Mouse (Mus musculus) cerebellum, postnatal 4 days (tissue): Measurements from ENCODE around the gene Pi4ka.

Experiments used
- DNase-seq, 2 experiments: peaks; one replicate each; pipeline ENCODE4 v3.0.0; 2022; ENCODE audit warnings: low spot score in 2 of 2, mixed read lengths in 1 of 2

Gene Pi4ka

DNA sequence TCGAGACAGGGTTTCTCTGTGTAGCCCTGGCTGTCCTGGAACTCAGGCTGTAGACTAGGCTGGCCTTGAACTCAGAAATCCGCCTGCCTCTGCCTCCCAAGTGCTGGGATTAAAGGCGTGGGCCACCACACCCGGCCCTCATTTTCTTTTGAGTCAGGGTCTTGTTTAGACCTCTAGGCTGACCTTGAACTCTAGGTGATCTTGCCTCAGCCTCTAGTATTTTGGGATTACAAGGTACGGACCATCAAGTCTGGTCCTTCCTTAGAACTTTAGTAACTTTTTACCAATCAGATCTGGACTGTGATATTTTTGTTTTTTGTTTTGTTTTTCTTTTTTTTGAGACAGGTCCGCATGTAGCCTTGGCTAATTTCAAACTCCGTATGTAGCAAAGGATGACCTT is 130.4 kb downstream of the Pi4ka start, which contains the start of gene Tmem191c:
TSS of gene Tmem191c (plus strand) at position 357 of the 400 bp plus-strand sequence.
- DNase-seq: no peak

GRCm38 (mm10) chr16:17271856-17272255 is 134.3 kb downstream of the Pi4ka start:
- no peak for DNase-seq

- peak in 1 of 2 experiments; percentile 42 for DNase-seq
Observed at GRCm38 (mm10) chr16:17271124-17271523, 135.0 kb downstream of the Pi4ka start.

DNA sequence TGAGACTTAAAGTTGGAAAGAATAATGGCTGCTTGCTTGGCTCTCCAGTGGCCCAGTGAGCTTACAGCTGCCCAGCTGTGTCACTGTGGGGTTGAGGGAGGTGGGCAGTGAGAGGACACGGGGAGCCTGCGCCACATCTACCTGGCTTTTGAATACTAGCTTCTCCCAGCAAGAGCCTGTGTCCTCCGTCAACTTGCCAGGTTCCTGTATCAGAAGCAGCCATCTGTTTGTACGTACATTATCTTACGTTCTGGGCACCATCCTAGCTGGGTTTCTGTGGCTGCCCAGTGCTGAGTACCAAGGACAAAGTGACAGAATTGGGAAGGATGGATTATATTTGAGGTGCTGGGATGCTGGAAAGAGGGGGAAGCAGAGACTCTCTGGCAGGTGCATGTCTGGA is 136.2 kb downstream of the Pi4ka start:
- DNase-seq: no peak

DNA sequence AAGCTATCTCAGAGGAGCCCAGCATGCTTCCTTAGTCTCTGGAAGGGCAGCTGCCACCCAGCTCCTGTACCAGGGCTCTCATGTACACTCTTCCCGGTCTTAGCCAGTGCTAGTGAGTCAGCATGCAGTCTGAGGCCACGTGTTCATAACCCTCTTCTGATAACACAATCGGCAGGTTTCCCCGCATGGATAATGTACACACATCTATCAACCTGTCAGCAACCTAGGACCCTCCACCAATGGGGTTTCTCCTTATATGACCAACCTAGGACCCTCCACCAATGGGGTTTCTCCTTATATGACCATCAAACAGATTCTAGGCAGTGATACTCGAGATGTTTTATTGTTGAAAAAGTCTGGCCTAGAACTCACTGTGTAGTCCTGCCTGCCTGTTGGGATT is 138.2 kb downstream of the Pi4ka start:
- DNase-seq: no peak

GRCm38 (mm10) chr16:17266113-17266512 is 140.0 kb downstream of the Pi4ka start:
- no peak for DNase-seq

DNA sequence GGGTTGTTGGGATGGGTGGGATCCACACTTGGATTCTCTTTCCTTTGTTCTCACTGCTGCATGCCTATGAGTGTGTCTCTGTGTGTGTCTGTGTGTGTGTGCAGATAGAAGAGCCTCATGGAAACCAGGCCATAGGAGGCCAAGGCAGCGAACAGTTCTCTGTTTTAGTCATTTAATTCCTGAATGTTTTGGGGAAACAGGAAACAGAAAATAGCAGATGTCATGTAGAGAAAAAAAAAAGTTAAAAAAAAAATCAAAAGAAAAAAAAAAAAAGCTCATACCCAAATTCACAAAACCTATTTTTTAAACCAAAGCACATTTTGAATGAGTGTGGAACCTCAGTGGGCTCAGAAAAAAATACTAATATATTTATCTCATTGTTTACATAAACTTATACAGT is 144.8 kb downstream of the Pi4ka start:
- DNase-seq: no peak

DNA sequence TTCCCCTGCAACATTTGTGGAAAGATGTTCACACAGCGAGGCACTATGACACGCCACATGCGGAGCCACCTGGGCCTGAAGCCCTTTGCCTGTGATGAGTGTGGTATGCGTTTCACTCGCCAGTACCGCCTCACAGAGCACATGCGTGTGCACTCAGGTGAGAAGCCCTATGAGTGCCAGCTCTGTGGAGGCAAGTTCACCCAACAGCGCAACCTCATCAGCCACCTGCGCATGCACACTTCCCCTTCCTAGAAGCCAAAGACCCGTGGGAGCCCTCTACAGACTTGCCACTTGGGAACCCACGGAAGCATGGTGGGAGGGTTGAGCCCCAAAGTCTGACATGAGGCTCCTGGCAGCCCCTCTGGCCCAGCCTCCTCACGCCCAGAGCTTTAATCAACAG is 147.2 kb downstream of the Pi4ka start:
- DNase-seq: no peak

DNA sequence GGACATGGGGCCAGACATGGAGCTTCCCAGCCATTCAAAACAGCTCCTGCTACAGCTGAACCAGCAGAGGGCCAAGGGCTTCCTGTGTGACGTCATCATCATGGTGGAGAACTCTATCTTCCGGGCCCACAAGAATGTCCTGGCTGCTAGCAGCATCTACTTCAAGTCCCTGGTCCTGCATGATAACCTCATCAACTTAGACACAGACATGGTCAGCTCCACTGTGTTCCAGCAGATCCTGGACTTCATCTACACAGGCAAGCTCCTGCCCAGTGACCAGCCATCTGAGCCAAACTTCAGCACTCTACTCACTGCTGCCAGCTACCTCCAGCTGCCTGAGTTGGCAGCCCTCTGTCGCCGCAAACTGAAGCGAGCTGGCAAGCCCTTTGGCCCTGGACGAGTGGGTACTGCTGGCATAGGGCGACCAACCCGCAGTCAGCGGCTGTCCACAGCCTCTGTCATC is 148.7 kb downstream of the Pi4ka start:
- peak in 1 of 2 experiments; percentile 72 for DNase-seq

DNA sequence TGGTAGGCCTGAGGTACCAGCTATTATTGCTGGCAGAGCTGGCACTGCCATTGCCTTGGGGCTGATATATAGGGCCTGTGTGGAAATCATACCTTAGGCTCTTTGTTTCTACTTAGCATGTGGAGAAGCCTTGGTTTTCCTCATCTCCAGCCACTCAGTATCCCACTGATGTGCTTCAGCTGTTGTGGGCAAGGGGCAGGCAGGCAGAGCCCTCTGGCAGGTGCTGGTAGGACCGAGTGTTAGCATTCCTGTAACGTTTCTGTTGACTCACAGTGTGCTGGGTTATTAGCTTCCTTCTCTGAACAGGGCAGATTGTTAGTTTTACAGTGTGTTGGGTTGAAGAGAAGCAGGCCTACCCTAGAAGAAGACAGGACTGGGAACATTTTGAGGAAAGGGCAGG is 150.8 kb downstream of the Pi4ka start:
- no peak for DNase-seq

DNA sequence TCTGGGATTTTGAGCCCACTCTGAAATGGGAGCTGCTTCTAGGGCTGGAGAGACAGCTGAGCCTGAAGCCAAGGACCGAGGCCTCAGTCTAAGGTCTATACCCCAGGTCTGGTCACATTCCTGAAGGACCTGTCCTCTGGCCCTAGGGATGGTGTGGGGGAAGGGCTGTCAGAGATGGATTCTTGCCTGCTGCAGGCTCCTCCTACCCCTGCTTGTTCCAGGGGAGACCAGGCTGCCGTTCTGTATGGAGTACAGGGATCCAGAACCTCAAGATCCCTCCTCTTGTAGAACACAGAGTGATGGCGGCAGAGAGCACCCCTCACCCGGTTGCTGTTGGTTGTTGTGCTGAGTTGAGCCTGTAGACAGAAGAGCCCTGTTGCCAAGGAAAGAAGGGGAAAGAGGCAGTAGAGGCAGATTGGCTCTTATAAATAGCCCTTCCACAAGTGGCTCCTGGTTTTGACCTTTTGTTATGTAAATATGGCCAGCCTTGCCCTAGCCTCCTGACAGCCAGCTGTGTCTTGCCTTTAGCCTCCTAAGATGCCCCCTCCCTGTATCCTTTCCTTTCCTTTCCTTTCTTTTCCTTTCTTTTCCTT is 152.0 kb downstream of the Pi4ka start:
- no peak for DNase-seq

GRCm38 (mm10) chr16:17252841-17253240 is 153.3 kb downstream of the Pi4ka start:
- no peak for DNase-seq

GRCm38 (mm10) chr16:17252086-17252726 is 153.9 kb downstream of the Pi4ka start:
- no peak for DNase-seq

DNA sequence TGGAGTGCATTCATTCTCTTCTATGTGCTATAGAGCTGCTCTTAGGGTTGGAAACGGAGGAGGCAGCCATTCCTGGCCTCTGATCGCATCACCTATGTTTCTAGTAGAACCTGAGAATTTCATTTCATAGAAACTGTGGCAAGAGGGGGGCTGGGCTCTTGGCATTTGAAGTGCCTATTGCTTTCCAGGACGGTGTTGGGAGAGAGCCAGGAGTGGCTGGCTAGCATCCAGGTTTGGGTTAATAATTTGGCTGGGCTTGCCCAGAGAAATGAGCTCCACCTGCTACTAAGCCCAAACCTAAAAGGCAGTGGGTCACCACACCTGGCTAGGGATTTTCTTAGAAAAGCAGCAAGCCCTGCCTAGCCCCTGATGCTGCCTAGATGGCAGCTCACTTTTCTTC is 154.6 kb downstream of the Pi4ka start:
- peak; percentile 63 to 90 for DNase-seq

GRCm38 (mm10) chr16:17249135-17249534 is 157.0 kb downstream of the Pi4ka start:
- no peak for DNase-seq

GRCm38 (mm10) chr16:17247727-17248126 is 158.4 kb downstream of the Pi4ka start:
- DNase-seq: no peak

GRCm38 (mm10) chr16:17244996-17245395 is 161.1 kb downstream of the Pi4ka start:
- no peak for DNase-seq

GRCm38 (mm10) chr16:17243731-17244130 is 162.4 kb downstream of the Pi4ka start:
- DNase-seq: no peak

GRCm38 (mm10) chr16:17239409-17239808 is 166.7 kb downstream of the Pi4ka start:
- DNase-seq: no peak

- no peak for DNase-seq
Observed at GRCm38 (mm10) chr16:17237634-17238033, 168.5 kb downstream of the Pi4ka start.

DNA sequence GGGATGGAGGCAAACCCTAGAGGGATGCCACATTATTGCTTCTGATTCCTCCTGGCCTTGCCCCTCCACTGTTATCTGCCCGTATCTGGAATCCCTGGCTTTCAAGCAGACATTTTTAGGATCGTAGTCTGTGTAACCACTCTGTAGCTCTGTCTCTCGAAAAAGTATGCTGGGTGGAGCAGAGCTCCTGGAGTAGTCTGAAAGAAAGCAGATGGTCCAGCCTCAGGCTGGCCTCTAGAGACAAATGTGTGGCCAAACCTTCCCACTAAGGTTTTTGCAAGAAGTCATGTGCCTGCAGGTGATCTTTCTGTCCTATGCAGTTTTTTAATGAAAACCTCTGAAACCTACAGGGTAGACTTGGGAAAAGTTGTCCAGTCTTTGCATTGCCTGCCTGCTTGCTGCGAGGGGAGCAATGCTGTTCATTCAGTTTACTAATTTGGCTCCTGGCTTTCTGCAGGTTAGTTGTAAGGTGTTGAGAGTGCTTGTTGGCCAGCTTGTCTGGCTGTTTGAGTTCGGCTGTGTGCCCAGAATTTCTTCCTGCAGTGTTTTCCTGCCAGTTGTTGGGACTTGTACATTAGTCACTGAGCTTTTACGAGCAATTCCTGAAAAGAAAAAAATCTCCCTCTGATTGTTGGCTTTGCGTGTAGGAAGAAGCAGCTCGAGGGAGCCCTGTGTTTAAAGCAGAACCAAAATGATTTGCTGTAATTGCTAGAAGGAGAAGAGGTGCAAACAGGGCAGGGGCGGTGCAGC is 171.0 kb downstream of the Pi4ka start:
- no peak for DNase-seq

- DNase-seq: peak in 1 of 2 experiments; percentile 38
Observed at GRCm38 (mm10) chr16:17234499-17234895, 171.6 kb downstream of the Pi4ka start.
